10 mouse cellular contexts compared by ENCODE assay signal in the genomic region with DNA sequence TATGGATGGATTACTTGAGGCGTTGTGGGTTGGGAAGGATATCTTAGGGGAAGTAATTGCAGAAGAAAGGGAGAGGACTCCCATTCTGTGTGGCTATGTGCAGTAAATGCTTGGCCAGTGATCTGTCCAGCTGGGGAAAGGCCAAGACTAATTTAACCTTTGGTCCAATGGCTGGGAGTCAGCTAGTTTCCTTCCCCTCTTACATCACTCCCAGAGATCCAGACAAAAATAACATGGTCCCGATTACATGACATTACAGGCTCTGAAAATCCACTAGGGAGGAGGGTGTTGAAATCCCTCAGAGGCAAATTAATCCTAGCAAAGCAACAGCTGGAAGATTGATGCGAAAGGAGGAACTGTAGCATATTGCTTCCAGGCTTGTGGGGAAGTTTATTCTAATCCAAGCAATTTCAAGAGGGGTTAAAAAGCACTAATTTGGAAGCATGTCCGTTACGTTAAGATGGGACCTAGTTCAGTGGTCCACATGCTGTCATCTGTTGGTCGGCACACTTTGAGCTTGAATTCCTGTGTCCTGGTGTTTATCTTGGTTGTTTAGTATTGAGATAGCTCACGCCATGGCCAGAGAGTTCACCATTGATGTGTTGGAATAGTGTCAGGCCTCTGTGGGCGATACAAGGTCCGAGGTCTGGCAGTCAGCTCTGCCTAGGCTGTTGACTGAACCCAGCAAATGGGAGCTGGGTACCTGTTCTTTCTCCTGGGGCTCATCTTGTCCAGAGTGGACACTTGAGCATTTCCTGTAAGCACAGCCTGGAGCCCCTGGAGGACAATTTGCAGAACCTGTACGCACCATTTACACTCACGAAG.
A peak's percentile ranks its signal among the peaks of the same experiment; 100 is the strongest.
DNase-seq lines count a peak whose midpoint lies in the region; ATAC-seq and TF ChIP-seq lines count a peak whose summit lies in the region.
"Had no signal": no experiment of that assay in that cellular context is flagged by ENCODE, and none has a peak within 500 bp of the region (broad histone marks: within the 10 kb centered on the region; RNA-seq: fewer than 3 reads in every experiment).

No protein-coding gene starts in this region.

- DNase-seq in limb, embryonic 14.5 days (ENCODE audit: low spot score) = peak; percentile 42
- DNase-seq in limb, embryonic 10.5 days (ENCODE audit: low spot score) = no peak
- DNase-seq in gastrocnemius, adult 8-10 months (ENCODE audit: low spot score in 2 of 2) = peak; percentile 59 to 62
- DNase-seq in kidney, adult 18-20 months = peak; percentile 75
- peak; percentile 71 for DNase-seq in lung, postnatal 36 days
- no peak for DNase-seq in testis, postnatal 14 days (ENCODE audit: low spot score)
- DNase-seq in left cerebral cortex, adult 8-10 months (ENCODE audit: low spot score in 2 of 2) = no peak
- no peak for DNase-seq in cerebellum, adult 18-20 months
- DNase-seq: right cerebral cortex, postnatal 14 days had no signal

- H3K27me3 ChIP-seq in limb, embryonic 14.5 days (ENCODE audit: control insufficient read depth, insufficient read depth, low read length) = no peaks in the 10 kb centered on the region
- peaks cover 56% of the 10 kb centered on the region for H3K27me3 ChIP-seq in limb, embryonic 10.5 days (ENCODE audit: low read depth, poor library complexity, severe bottlenecking)

- no peak overlapping the region for H3K4me2 ChIP-seq in limb, embryonic 14.5 days (replicated peaks; ENCODE audit: low read depth, low read length, severe bottlenecking)

- peak; percentile 23; the same call in 1 of the 2 replicates for ATAC-seq in limb, embryonic 14.5 days (ENCODE audit: low FRiP score, low read depth)

- WGBS in limb, embryonic 14.5 days = 63% methylated on average over 11 of the region's 11 CpGs
- WGBS in limb, embryonic 10.5 days = 88% methylated on average over 11 of the region's 11 CpGs

- TF ChIP-seq POLR2A in limb, embryonic 14.5 days (IDR thresholded peaks at IDR 0.05; ENCODE audit: borderline replicate concordance, extremely low read depth, insufficient read depth, insufficient read length) = no peak

- 0 out of 2 replicates have a peak, but pooled peaks cover 4% of the 10 kb centered on the region for H3K4me1 ChIP-seq in limb, embryonic 14.5 days (ENCODE audit: control insufficient read depth, insufficient read depth, low read length)
- peaks cover 12% of the 10 kb centered on the region for H3K4me1 ChIP-seq in limb, embryonic 10.5 days
- H3K4me1 ChIP-seq: megakaryocyte, embryonic 14.5 days had no signal

- no peak overlapping the region for H3K4me3 ChIP-seq in limb, embryonic 14.5 days (replicated peaks; ENCODE audit: low read length)
- H3K4me3 ChIP-seq in limb, embryonic 10.5 days = no peak overlapping the region
- H3K4me3 ChIP-seq: megakaryocyte, embryonic 14.5 days had no signal

- no peak overlapping the region for H3K9ac ChIP-seq in limb, embryonic 14.5 days (ENCODE audit: low read depth, low read length, severe bottlenecking)

- no peak overlapping the region for H3K27ac ChIP-seq in limb, embryonic 14.5 days (replicated peaks; ENCODE audit: low read depth, low read length)
- no peak overlapping the region for H3K27ac ChIP-seq in limb, embryonic 10.5 days

- H3K36me3 ChIP-seq in limb, embryonic 14.5 days (ENCODE audit: control insufficient read depth, insufficient read depth, low read length) = no peaks in the 10 kb centered on the region
- H3K36me3 ChIP-seq in limb, embryonic 10.5 days = no peaks in the 10 kb centered on the region

- no peaks in the 10 kb centered on the region for H3K9me3 ChIP-seq in limb, embryonic 14.5 days (ENCODE audit: control insufficient read depth, low read length)
- no peaks in the 10 kb centered on the region for H3K9me3 ChIP-seq in limb, embryonic 10.5 days (replicated peaks)
- H3K9me3 ChIP-seq: megakaryocyte, embryonic 14.5 days had no signal

Comparison
In these comparisons a context has a peak if more than half of its experiments do, and no peak if none do; other contexts are left out.
1. DNase-seq: peak in limb, embryonic 14.5 days (single experiment), gastrocnemius, adult 8-10 months (2 of 2), kidney, adult 18-20 months (single experiment) and lung, postnatal 36 days (single experiment); none in limb, embryonic 10.5 days (single experiment), testis, postnatal 14 days (single experiment), left cerebral cortex, adult 8-10 months (0 of 2) and cerebellum, adult 18-20 months (0 of 2).